Mouse (Mus musculus): ENCODE results near the gene Nfyc.

DNA sequence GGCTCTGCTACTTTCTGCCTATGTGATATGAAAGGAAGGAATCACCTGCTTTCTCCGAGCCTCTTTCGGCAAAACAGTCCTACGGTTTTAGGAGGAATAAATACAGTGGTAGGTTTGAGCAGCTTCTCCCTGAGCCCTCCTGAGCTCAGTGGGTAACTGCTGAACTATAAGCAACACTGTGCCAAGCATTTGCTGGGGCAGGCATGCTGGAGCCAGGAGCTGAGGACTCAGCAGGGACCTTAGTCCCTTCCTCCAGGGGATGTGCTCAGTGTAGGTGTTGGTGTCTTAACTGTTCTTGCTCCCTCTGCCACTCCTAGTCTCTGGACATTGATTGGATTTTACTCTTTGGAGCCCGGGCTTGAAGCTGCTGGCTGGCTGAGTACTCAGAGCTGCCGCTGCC is 25.0 kb upstream of the Nfyc start:
- no peak for TF ChIP-seq CTCF (IDR thresholded peaks at IDR 0.05; ENCODE audit: borderline replicate concordance, insufficient read depth, low read length)
- no peak for TF ChIP-seq POLR2A (IDR thresholded peaks at IDR 0.05; ENCODE audit: low read depth, low read length)
